Mouse (Mus musculus) heart, adult 2 months (tissue): Measurements from ENCODE around the gene Ago1. TPM values are rescaled to one million over a fixed set of nuclear protein-coding genes. Genes with fewer than 3 reads are reported as not detected.

Experiments
- DNase-seq, 2 experiments: peaks; one replicate each; pipeline ENCODE4 v3.0.0; 2021
- H3K27ac ChIP-seq: fragments of 200-600 bp; 2 replicates; pipeline ENCODE4 v1.8.1; 2022
- H3K27me3 ChIP-seq: fragments of 200-500 bp; 2 replicates; pipeline ENCODE4 v1.6.1; 2012; ENCODE audit warnings: mild to moderate bottlenecking, low read length, inconsistent platforms, mixed read lengths; ENCODE audit not compliant: control insufficient read depth, insufficient read depth
- H3K36me3 ChIP-seq: fragments of 200-500 bp; 2 replicates; pipeline ENCODE4 v1.6.1; 2012; ENCODE audit warnings: low read length, inconsistent platforms; ENCODE audit not compliant: control insufficient read depth, insufficient read depth
- H3K4me1 ChIP-seq: fragments of 200-500 bp; 2 replicates; pipeline ENCODE4 v1.6.1; 2011; ENCODE audit warnings: low read length; ENCODE audit not compliant: control insufficient read depth, insufficient read depth
- H3K4me3 ChIP-seq: fragments of 200-600 bp; 2 replicates; pipeline ENCODE4 v1.8.1; 2022
- H3K79me2 ChIP-seq: fragments of 200-500 bp; replicated peaks from 2 replicates; pipeline ENCODE4 v1.6.1; 2012; ENCODE audit warnings: mild to moderate bottlenecking, inconsistent platforms, low read length, moderate library complexity, mixed read lengths; ENCODE audit not compliant: control insufficient read depth, insufficient read depth
- H3K9ac ChIP-seq: fragments of 200-500 bp; 2 replicates; pipeline ENCODE4 v1.6.1; 2012; ENCODE audit warnings: low read depth, mild to moderate bottlenecking, control low read depth, inconsistent platforms, low read length, mixed read lengths
- CTCF ChIP-seq: fragments of 200-600 bp; IDR thresholded peaks from 2 replicates; pipeline ENCODE4 v1.8.1; 2022; ENCODE audit warnings: antibody characterized with exemption, mild to moderate bottlenecking, moderate library complexity
- EP300 ChIP-seq: fragments of 200-500 bp; IDR thresholded peaks from 2 replicates; pipeline ENCODE4 v1.6.1; 2011; ENCODE audit warnings: low read depth, low read length, control low read depth; ENCODE audit not compliant: insufficient read depth
- POLR2A ChIP-seq: fragments of 200-500 bp; IDR thresholded peaks from 2 replicates; pipeline ENCODE4 v1.6.1; 2011; ENCODE audit warnings: mild to moderate bottlenecking, low read depth, low read length, control low read depth; ENCODE audit not compliant: insufficient read depth
- WGBS: fragments of 180-500 bp; shearing (Covaris S2); methylation state at CpG from one replicate; pipeline ENCODE4 v1.1.7; 2018; 5-methylcytosine and 5-hydroxymethylcytosine counted together
- intact Hi-C: fragments of 180-260 bp; cut with DNase I; formaldehyde crosslinking; loops from one replicate; pipeline ENCODE4 v1.15.1; 2025
- polyA plus RNA-seq: library from polyadenylated mRNA; depleted of rRNA; stranded (reverse); fragments of >200 nt; gene quantifications from 2 replicates; pipeline ENCODE4 v1.2.3, GENCODE M21; 2012; rRNA removed
- total RNA-seq, 2 experiments: library from RNA; stranded (reverse); gene quantifications; 2 replicates each; pipeline ENCODE4 v1.2.3; 2021

Gene Ago1
- total and polyA plus RNA-seq, 3 experiments, result 7.5 to 12.3 (median 11.5) TPM

- H3K4me1 ChIP-seq, result no peaks in the 10 kb centered on the region
- no peak overlapping the region for H3K27ac ChIP-seq
- TF ChIP-seq CTCF (no peak), POLR2A (no peak), EP300 (no peak)
- no peak overlapping the region for H3K9ac ChIP-seq
- peaks cover 3% of the 10 kb centered on the region for H3K79me2 ChIP-seq
- H3K4me3 ChIP-seq, result no peak overlapping the region
- no peaks in the 10 kb centered on the region for H3K36me3 ChIP-seq
- intact Hi-C loops, result no loop called here
- no peak for DNase-seq
- H3K27me3 ChIP-seq, result no peaks in the 10 kb centered on the region
Observed at GRCm38 (mm10) chr4:126415707-126416106, 52.7 kb downstream of the Ago1 start.

- DNase-seq, result no peak
- Histone ChIP-seq H3K79me2 (no peaks in the 10 kb centered on the region; the same call in 1 of the 2 replicates), H3K4me3 (no peak overlapping the region), H3K36me3 (no peaks in the 10 kb centered on the region), H3K27me3 (no peaks in the 10 kb centered on the region), H3K9ac (no peak overlapping the region), H3K4me1 (no peaks in the 10 kb centered on the region), H3K27ac (no peak overlapping the region)
- WGBS, result 86% methylated on average over 3 of the region's 3 CpGs
- intact Hi-C loops, result no loop called here
- TF ChIP-seq CTCF (no peak), EP300 (no peak), POLR2A (no peak)
Observed at GRCm38 (mm10) chr4:126412526-126412925, 55.9 kb downstream of the Ago1 start.

Other genes starting within 250 kb of the Ago1 start
- 100 to 1,000 TPM; 253 to 267 TPM for gene Map7d1, start 212.2 kb downstream of the Ago1 start, total RNA-seq
- 149 and 161 TPM in 2 replicates for gene Map7d1, start 212.2 kb downstream of the Ago1 start, polyA plus RNA-seq
- gene Trappc3, start 206.3 kb downstream of the Ago1 start, total RNA-seq, result 10 to 100 TPM; 46.3 to 49.5 TPM
- gene Trappc3, start 206.3 kb downstream of the Ago1 start, polyA plus RNA-seq, result 41.0 and 65.9 TPM in 2 replicates
- gene Col8a2, start 181.8 kb downstream of the Ago1 start, total RNA-seq, result under 1 TPM; 0.57 to 0.66 TPM
- 0.45 and 0.91 TPM in 2 replicates for gene Col8a2, start 181.8 kb downstream of the Ago1 start, polyA plus RNA-seq
- 10 to 100 TPM; 12.9 to 13.0 TPM for gene Adprhl2, start 146.9 kb downstream of the Ago1 start, total RNA-seq
- 14.7 and 16.0 TPM in 2 replicates for gene Adprhl2, start 146.9 kb downstream of the Ago1 start, polyA plus RNA-seq
- gene Tekt2, start 142.9 kb downstream of the Ago1 start, total RNA-seq, result under 1 TPM; 0.37 to 0.39 TPM
- gene Tekt2, start 142.9 kb downstream of the Ago1 start, polyA plus RNA-seq, result 1.5 and 1.9 TPM in 2 replicates
- gene Ago3, start 39.0 kb downstream of the Ago1 start, total RNA-seq, result 10 to 100 TPM; 11.0 to 12.6 TPM
- 6.4 and 7.1 TPM in 2 replicates for gene Ago3, start 39.0 kb downstream of the Ago1 start, polyA plus RNA-seq
- 10 to 100 TPM in 1 of 2 experiments, 1 to 10 TPM in 1; 9.6 to 11.7 TPM for gene Ago4, start 64.9 kb upstream of the Ago1 start, total RNA-seq
- gene Ago4, start 64.9 kb upstream of the Ago1 start, polyA plus RNA-seq, result 2.2 and 4.2 TPM in 2 replicates
- gene Clspn, start 88.4 kb upstream of the Ago1 start, total RNA-seq, result under 1 TPM in 1 of 2 experiments, not detected in 1; 0.37 TPM
- gene Clspn, start 88.4 kb upstream of the Ago1 start, polyA plus RNA-seq, result 0.14 and 0.32 TPM in 2 replicates
- gene 5730409E04Rik, start 141.2 kb upstream of the Ago1 start, total RNA-seq, result 10 to 100 TPM; 11.9 to 12.6 TPM
- 10.6 and 16.8 TPM in 2 replicates for gene 5730409E04Rik, start 141.2 kb upstream of the Ago1 start, polyA plus RNA-seq
- 100 to 1,000 TPM; 108 to 129 TPM for gene Psmb2, start 209.0 kb upstream of the Ago1 start, total RNA-seq
- 215 and 253 TPM in 2 replicates for gene Psmb2, start 209.0 kb upstream of the Ago1 start, polyA plus RNA-seq